Mouse (Mus musculus): ENCODE results near the gene Hist3h2ba. TPM values are rescaled to one million over a fixed set of nuclear protein-coding genes. Genes with fewer than 3 reads are reported as not detected.

Hist3h2ba gene
- total RNA-seq (2015; ENCODE audit: low replicate concordance), result 7.5 and 25.9 TPM in 2 replicates
- total RNA-seq (2017; ENCODE audit: low replicate concordance), result 40.6 and 51.9 TPM in 2 replicates

DNA sequence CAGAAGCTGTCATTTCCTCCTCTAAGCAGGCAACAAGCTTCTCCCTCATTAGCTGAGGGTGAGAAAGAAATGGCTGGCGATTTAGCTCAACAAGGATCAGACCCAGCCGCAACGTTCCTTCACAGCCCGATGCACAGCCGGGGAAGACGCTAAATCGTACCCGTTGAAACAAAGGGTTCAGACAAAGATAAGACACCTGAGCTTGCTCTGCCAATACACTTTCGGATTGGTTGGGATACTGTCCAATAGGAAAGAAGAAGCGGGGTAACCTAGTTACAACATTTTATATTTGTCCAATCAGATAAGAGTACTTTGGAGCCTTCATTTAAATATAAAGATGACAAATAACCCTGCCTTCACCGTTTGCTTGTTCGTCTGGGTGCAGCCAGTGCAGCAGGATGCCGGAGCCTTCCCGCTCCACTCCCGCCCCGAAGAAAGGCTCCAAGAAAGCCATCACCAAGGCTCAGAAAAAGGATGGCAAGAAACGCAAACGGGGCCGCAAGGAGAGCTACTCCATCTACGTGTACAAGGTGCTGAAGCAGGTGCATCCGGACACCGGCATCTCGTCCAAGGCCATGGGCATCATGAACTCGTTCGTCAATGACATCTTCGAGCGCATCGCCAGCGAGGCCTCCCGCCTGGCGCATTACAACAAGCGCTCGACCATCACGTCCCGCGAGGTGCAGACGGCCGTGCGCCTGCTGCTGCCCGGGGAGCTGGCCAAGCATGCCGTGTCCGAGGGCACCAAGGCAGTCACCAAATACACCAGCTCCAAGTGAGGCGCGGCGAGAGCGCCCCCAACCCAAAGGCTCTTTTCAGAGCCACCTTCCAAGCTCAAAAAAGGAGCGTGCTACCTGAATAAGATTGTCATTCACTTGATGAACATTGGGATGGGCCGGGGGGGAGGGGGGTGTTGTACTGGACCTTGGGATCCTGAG is at the start of gene Hist3h2ba:
Gene Hist3h2ba (plus strand): TSS at position 379 of the 938 bp plus-strand sequence.
- peak; percentile 85 for ATAC-seq (replicated peaks; ENCODE audit: low FRiP score, poor library complexity, severe bottlenecking)

DNA sequence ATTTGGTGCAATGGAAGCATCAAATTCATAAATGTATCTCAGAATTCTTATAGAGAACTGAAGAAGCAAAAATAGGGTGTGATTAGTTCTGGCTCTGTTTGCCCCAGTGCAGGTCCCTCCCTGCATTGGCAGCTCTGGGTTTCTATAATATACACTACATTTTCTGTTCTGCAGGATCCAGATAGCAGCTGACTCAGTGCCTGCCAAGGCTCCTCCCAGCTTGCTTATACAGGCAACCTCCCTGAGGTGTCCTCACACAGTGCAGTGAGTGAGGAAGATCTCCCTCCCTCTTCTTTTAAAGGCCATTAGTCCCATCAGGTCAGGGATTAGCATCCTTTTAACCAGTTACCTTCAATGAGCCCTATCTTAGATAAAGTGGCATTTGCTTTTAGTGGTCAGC is 47.6 kb upstream of the Hist3h2ba start:
- ATAC-seq (replicated peaks; ENCODE audit: low FRiP score, poor library complexity, severe bottlenecking), result peak; percentile 81

DNA sequence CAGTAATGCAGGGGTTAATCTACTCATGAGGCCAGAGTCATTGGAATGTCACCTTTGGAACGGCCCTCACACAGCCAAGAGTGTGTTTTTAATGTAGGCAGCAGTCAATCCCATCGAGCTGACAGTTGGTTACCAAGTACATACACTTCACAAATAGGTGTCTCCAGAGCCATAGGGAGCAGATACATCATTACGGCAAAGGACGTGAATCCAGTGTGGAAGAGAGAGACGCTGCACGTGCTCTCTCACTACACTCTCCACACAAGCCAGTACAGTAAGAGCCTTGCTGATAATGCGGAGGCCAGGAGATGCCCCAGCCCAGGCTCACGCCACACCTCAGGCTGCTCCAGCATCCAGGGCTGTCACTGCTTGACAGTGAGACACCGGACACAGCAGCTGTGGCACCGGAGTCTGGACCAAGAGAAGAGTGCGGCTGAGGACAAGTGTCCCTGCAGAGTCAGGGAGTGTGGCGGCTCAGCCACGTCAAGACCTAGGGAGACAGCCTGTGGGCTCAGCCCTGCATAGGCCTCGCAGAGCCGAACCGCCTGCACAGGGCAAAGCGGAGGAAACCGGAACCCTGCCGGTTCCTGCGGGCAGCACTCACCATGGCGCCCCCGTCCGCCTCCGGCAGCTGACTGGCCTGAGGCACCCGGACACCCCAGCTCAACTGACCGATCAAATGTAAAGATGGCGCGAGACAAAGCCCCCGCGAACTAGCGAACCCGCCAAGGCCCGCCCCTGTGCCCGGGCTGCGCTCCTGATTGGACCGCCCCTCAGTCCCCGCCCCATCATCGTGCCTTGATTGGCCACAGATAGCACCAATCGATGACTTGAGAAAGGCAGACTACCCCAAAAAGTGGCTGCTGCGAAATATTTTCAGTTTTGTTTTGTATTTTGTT is 45.0 kb upstream of the Hist3h2ba start, which contains the start of gene Zfp39:
Gene Zfp39 (minus strand): TSS at position 715 of the 899 bp plus-strand sequence.
- ATAC-seq (replicated peaks; ENCODE audit: low FRiP score, poor library complexity, severe bottlenecking), result peak; percentile 81

DNA sequence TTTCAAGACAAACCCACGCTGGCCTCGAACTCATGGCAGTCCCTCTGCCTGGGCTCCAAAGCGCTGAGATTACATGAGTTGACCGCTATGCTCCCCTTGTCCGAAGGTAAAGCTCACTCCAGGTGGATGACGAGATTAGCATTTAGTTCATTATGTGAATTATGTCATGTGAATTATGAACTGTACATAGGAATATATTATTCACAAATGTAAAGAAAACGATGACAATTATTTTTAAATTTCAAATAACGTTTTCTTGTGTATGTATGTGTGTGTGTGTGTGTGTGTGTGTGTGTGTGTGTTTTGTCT is 44.4 kb upstream of the Hist3h2ba start:
- no peak; the same call in 1 of the 2 replicates for ATAC-seq (replicated peaks; ENCODE audit: low FRiP score, poor library complexity, severe bottlenecking)

- peak; percentile 53 for ATAC-seq (replicated peaks; ENCODE audit: low FRiP score, poor library complexity, severe bottlenecking)
Measured at GRCm38 (mm10) chr11:58904838-58905237, 43.9 kb upstream of the Hist3h2ba start.

GRCm38 (mm10) chr11:58913776-58914175 is 34.9 kb upstream of the Hist3h2ba start:
- peak; percentile 37 for ATAC-seq (replicated peaks; ENCODE audit: low FRiP score, poor library complexity, severe bottlenecking)

- peak; percentile 40 for ATAC-seq (replicated peaks; ENCODE audit: low FRiP score, poor library complexity, severe bottlenecking)
Measured at GRCm38 (mm10) chr11:58914461-58915028, 34.2 kb upstream of the Hist3h2ba start.

DNA sequence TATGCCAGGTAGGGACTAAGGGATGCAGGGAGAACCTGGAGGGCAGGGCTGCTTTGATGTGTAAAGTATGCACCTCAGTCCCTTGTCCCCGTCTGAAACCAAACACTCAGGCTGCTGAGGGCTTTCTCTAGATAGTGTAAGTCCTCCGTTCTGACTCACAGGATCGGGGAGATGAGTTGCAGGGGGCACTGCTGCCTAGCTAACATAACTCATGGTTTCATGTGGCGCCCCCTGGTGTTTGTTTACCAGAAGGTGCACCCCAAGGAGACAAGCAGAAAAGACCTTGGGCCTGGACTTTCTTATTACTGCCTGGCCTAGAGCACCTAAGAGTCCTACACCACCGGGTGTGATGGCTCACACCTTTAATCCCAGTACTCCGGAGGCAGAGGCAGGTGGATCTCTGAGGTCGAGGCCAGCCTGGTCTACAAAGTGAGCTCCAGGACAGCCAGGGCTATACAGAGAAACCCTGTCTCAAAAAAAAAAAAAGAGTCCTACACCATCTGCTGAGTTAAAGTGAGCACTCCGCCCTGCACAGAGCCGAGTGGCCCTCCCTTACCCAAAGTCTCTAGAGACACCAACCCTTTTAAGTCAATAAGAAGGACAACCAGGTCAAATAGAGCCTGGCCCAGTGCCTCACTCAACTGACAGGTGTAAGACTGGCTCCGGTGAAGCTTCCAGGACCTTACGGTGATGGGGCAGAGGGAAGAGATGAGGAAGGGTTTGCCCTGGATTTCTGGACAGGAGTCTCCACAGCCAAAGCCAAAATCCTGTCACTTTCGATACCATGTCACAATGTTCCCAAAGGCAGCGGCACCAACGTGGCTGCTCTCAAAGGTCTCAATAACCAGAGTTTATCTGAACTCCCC is 31.6 kb upstream of the Hist3h2ba start:
- peak; percentile 59 for ATAC-seq (replicated peaks; ENCODE audit: low FRiP score, poor library complexity, severe bottlenecking)

DNA sequence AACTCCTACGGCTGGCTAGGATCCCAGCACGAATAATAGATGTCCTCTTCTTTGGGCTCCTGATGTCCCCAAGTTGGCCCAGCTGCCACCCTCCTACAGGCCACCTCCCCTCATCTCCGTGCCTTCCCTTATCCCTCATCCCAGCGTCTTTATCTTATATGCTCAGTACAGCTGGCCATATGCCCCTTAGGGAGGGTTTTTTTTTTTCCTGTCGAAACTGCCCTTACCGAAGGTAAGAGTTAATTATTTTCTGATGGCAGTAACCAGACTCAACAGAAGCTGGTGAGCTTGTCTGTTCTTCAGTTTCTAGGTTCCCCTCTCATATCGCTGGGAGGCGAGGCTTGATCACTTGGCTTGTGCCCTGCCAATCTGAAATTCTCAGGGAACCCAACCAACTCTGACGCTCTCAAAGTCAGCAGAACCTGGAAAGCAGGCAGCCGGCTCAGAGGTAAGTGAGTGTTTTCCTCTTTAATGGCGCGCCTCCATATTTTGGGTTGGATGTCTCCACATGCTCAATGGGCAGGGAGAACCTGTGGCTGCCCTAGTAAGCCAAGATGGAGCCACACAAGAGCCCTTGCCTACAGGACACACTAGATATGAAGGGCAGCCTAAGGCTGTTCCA is 30.9 kb upstream of the Hist3h2ba start, which contains the start of gene Btnl10:
Gene Btnl10 (plus strand): TSS at position 164 of the 622 bp plus-strand sequence.
- ATAC-seq (replicated peaks; ENCODE audit: low FRiP score, poor library complexity, severe bottlenecking), result peak; percentile 63

DNA sequence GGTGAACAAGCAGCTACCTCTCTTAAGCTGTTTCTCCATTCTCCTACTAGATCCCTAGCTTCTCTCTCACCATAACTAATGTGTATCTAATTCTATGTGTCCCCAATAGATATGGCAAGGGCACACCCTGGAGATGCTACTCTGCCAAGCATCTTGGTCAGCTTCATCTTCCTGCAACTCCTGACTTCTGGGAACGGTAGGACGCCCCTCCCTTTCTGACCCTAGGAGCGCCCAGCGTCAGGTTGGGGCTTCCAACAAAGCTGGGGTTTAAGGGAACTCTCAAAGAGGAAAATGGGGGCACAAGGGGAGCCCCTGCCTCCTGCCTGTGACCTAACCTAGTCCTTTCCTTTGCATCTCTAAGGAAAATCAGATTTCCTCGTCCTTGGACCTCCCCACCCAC is 30.0 kb upstream of the Hist3h2ba start:
- peak; percentile 23 for ATAC-seq (replicated peaks; ENCODE audit: low FRiP score, poor library complexity, severe bottlenecking)

DNA sequence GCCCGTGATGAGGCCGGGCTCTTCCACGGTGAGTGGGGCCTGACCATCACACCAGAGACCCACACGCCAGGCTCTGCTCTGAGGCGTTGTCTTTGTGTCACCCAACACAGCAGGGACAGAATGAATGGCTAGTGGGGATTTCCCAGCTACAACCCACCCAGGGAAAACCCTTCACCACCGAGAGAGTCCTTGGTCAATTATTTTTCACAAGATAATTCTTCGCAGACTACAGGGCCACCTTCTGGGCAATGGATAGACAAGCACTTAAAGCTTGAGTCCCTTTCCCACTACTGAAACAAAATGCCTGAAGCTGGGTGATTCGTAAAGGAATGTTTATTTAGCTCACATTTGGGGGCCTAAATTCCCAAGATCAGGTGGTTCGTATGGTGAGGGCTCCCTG is 26.3 kb upstream of the Hist3h2ba start:
- no peak for ATAC-seq (replicated peaks; ENCODE audit: low FRiP score, poor library complexity, severe bottlenecking)

DNA sequence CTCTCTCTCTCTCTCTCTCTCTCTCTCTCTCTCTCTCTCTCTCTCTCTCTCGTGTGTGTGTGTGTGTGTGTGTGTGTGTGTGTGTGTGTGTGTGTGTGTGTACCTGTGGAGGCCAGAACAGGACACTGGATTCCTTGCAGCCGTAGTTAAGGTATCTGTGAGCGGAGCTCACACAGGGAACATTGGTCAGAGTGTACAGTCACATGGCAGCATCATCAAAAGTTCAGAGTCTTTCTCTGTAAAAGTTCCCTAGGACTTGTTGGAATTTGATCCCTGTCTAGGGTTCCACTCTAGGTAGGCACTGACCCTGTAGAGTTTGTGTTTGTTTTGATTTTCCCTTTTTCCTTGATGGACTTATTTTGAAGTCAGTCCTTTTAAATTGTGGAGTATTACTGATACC is 22.1 kb upstream of the Hist3h2ba start:
- no peak for ATAC-seq (replicated peaks; ENCODE audit: low FRiP score, poor library complexity, severe bottlenecking)

- ATAC-seq (replicated peaks; ENCODE audit: low FRiP score, poor library complexity, severe bottlenecking), result no peak
Measured at GRCm38 (mm10) chr11:58927053-58927452, 21.7 kb upstream of the Hist3h2ba start.

DNA sequence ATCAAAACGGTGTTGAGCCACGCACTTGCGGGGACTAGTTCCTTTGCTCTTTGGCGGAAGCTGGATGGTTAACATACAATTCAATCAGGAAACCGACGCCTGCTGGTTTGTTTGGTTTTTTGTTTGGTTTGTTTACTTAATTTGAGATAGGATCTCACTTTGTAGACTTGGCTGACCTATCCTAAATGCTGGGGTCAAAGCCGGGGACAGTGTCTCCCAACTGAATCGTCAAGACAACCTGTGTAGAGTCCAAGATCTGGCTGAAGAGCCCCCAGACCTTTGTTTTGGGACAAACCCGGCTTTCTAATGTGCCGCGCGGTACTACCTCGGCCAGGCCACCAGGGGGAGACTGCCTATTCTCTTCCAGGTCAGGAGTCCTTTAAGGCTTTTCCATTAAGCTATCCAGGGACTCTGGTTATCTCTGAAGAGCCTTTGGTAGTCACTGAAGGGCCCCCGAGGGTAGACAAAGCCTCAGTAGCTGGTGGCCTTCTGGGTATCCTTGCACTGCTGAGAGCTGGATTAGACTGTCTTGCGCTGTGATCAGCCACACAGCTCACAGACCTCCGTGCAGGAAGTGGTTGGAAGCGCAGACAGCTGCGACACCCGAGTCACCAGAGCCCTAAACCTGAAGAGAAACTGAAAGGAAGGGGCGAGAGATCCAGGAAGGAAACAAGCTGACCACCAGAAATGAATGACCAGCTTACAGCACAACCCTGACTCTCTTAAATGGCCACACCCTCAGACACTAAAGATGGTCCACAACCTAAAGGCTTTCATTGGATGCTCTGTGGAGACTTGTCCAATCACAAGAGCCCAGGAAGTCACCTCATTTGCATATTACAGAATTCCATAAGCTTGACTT is 20.7 kb upstream of the Hist3h2ba start:
- ATAC-seq (replicated peaks; ENCODE audit: low FRiP score, poor library complexity, severe bottlenecking), result peak; percentile 76

GRCm38 (mm10) chr11:58929055-58929454 is 19.7 kb upstream of the Hist3h2ba start:
- ATAC-seq (replicated peaks; ENCODE audit: low FRiP score, poor library complexity, severe bottlenecking), result no peak

GRCm38 (mm10) chr11:58929641-58930040 is 19.1 kb upstream of the Hist3h2ba start:
- ATAC-seq (replicated peaks; ENCODE audit: low FRiP score, poor library complexity, severe bottlenecking), result no peak

GRCm38 (mm10) chr11:58930254-58930653 is 18.5 kb upstream of the Hist3h2ba start:
- ATAC-seq (replicated peaks; ENCODE audit: low FRiP score, poor library complexity, severe bottlenecking), result peak; percentile 60

DNA sequence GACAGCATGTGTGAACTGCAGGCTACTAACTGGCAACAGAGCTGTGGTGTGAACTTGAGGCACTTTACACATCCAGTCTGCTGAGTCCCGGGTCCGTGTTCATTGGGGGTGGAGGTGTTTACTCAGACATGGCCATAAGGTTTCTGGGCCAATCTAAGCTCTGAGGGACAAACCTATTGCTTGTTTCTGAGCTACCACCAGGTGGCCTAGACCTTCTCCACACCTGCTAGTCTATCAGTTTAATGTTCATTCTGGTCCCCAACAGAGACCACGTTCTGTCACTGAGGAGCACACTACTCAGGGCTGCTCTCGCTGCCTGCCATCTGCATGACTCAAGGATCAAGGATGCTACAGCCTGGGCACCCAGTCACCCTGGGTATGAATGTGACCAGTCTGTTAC is 17.1 kb upstream of the Hist3h2ba start:
- no peak for ATAC-seq (replicated peaks; ENCODE audit: low FRiP score, poor library complexity, severe bottlenecking)

Data from erythroblast, adult 5-6 weeks (primary cell).